Mouse (Mus musculus) natural killer cell, adult 2 months (primary cell): ENCODE measurements around the gene Esp22.
"Not testable (repeated sequence)": the region's sequence is repeated elsewhere in the genome, so short reads cannot be mapped to it uniquely, and the experiment has no call there.

Experiments
- DNase-seq, 2 experiments: peaks; one replicate each; pipeline ENCODE4 v3.0.0; 2022; ENCODE audit warnings: low spot score in 2 of 2

The Esp22 gene

DNA sequence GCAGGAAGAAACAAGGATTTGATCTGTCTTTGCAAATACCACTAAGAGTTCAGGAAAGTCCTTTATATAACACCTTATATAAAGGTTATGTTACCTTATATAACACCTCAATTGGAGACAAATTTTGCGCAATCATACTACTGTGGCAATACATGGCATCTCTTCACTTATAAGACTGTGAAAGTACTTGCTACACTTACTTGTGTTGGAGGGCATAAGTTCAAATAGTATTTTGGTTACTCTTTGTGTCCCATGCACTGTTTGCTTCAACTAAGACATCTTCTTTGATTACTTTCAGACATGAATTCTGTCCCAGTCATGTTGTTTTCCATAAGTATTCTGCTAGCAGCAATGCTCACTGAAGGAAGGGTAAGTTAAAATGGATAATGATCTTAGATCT is at the start of gene Esp22:
Esp22 (plus strand) TSS at position 301 of the 400 bp plus-strand sequence.
- no peak for DNase-seq

- DNase-seq, result no peak
Measured at GRCm38 (mm10) chr17:39063641-39064040, 31.5 kb upstream of the Esp22 start.

DNA sequence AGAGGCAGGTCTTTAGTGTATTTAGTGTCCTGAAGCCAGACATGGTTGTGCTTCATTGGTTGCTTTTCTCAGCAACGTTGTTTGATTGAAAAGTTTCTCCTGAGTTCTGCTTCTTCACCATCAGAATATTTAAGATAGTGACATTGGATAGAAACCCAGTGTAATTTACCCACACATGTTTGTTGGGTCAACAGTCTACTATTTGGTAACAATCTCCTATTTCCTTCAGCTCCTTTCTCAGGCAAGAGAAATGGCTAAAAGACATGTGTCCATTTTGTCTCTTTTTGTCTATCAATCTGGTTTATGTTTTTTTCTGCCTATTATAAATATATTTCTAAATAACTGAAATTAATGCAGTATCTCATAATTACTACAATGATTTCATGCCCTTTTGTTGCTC is 18.2 kb upstream of the Esp22 start, which contains the start of gene Esp23:
Esp23 (minus strand) TSS at position 101 of the 400 bp plus-strand sequence.
- no peak for DNase-seq

DNA sequence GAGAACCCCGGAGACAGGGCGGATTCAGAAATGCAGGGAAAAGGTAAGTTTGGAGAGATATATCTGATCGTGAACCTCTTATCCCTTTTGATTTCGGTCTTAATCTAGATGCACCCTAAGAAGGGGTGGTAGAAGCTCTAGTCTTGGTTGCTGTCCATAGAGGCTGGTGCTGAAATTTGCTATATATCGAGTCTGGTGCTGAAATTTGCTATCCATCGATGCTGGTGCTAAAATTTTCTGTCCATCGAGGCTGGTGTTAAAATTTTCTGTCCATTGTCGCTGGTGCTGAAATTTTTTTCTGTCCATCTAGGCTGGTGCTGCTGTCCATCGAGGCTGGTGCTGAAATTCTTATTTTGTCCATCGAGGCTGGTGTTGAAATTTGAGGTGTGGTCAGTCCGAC is 12.0 kb downstream of the Esp22 start:
- not testable (repeated sequence) for DNase-seq

DNA sequence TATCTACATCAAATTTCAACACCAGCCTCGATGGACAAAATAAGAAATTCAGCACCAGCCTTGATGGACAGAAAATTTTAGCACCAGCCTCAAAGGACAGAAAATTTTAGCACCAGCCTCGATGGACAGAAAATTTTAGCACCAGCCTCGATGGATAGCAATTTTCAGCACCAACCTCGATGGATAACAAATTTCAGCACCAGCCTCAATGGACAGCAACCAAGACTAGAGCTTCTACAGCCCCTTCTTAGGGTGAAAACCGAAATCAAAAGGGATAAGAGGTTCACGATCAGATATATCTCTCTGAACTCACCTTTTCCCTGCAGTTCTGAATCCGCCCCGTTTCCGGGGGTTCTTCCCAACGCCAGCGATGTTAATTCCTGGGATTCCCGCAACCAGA is 34.0 kb downstream of the Esp22 start:
- not testable (repeated sequence) for DNase-seq
